Mouse (Mus musculus): ENCODE measurements around the gene Sema4a.

Sema4a gene

GRCm38 (mm10) chr3:88460983-88461696, at the start of gene Sema4a:
TSS of gene Sema4a (minus strand) at chr3:88461182.
- DNase-seq = no peak

DNA sequence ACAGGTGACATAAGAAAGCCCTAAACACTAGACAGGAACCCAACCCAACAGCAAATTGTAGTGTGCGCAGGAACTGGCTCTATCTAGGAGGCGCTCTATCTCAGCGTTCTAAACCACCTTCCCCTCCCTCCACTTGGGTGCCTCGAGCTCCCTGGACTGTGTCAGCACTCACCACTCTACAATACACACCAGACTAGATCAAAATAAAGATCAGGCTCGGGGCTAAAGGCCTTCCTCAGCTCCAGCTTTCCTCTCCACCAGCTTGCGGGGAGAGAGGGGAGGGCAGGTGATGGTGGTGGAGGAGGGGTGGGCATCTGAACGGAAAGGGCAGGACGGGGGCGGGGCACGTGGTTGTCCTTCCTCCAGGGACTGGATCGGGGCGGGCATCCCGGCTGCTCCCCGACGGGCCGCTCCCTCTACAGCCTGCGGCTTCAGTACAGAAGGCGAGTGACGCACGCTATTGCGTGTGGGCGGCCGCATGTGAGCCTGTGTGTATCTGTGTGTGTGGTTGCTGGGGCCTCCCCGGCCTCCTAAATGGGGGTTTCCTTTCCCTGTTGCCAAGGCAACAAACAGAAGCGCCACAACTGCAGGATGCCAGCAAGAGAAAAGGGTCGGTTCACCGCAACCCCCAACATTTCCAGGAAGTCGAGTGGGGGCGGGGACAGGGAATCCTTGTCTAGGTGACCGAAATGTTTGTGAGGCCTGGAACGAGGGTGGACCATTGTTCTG, 48.9 kb upstream of the Sema4a start, which contains the start of gene Lmna:
TSS of gene Lmna (minus strand) at position 265 of the 729 bp plus-strand sequence.
- DNase-seq = peak; percentile 95

DNA sequence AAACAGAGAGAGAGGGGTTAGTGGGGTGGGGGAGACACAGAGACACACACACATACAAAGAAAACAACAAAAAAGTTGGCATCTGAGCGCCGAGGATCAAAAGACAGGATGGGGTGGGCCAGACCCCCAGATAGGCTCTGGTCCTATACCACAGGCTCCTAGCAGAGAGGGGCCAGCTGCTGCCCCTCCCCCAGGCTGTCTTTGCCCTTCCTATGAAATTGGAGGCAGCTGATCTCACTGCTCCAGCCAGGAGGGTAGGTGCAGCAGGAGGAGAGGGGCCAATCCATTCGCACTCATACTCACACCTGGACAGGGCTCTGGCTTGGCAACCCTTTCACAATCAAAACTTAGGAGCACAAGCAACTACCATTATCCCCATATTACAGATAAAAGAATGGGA, 48.3 kb upstream of the Sema4a start:
- DNase-seq = no peak

DNA sequence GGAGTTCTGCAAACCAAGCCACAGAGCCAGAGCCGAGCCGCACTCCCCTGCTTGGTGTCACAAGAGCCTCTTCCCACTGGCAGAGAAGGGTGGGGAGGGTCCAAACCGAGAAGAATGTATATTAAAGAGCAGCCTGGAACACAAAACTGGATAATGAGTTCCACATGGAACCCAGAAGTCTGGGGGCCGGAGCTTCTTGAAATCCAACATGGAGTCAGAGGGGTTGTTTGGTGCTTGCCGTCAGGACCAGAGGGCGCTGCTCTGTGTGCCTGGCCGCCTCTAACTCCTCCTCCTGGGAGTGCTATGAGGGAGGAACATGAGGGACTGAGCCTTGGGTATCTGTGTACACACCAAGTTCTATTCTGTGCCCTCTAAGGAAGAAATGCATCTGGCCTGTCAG, 44.8 kb upstream of the Sema4a start:
- no peak for DNase-seq

- no peak for DNase-seq
These were observed 44.1 kb upstream of the Sema4a start for GRCm38 (mm10) chr3:88505081-88505480.

DNA sequence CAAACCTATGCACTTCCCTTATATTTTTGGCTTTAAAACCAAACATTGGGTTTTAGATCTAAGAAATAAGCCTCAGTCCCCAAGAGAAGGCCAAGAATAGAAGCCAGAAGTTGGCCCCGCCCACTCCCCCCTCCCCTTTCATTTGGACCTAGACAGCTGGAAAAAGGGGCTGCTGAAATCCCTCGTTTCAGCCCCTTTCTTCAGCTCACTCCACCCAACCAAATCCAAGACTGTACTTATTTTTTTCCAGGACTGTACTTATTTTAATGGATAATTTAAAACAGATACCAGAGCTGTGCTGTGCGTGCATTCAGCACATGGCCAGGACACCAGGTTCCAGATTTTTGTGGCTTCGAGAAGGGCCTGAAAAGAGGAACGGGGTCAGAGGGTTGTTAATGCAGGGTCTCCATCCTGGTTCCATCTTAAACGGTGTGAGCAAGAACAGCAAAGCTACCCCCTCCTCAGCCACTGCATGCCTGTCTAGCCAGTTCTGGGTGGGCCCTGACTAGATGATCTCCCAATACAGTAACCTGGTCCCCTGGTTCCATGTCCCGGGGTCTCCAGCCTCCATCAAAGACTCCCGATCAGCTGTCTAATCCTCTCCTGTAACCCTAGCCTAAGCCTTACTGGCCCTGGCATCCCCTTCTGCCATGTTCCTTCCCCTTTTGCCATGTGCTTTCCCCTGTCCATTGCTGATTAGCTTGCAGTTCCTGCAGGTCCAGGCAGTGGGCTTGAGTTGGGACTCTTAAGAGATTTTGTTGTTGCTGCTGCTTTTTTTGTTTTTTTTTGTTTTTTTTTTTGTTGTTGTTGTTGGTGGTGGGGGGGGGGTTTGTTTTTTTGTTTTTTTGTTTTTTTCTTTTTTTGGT, 43.1 kb upstream of the Sema4a start:
- DNase-seq = no peak

GRCm38 (mm10) chr3:88503505-88503863, 42.5 kb upstream of the Sema4a start:
- DNase-seq = no peak

DNA sequence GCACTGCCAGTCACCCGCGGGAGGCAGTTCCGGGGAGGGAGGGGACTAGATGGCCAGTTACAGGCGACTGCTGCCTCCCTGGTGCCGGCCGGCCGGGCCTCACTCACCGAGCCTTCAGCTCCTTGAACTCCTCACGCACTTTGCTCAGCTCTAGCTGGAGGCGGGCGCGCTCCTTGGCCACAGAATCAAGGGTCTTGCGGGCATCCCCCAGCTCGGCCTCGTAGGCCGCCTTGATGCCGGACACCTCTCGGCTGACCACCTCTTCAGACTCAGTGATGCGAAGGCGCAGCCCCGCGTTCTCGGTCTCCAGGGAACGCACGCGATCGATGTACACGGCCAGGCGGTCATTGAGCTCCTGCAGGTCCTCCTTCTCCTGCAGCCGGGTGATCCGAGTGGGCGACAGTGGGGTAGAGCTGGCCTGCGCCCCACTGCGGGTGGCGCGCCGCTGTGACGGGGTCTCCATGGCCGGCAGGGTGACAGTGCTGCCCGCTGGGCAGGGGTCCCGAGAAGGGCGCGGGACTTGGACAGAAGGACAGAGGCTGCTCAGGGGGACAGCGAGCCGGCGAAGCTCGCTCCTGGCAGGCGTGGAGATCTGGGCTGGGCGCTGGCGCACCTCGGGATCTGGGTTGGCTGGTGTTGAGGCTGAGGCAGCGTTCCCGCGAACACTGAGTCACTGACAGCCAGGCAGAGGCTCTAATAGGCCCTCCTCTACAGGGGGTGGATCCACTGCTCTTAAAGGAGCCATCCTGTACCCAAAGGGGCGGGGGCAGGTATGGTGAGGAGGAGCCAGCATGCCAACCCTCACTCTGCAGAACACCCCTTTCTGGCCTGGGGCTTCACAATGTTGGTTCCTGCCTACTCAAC, 41.9 kb upstream of the Sema4a start:
- peak; percentile 94 for DNase-seq

DNA sequence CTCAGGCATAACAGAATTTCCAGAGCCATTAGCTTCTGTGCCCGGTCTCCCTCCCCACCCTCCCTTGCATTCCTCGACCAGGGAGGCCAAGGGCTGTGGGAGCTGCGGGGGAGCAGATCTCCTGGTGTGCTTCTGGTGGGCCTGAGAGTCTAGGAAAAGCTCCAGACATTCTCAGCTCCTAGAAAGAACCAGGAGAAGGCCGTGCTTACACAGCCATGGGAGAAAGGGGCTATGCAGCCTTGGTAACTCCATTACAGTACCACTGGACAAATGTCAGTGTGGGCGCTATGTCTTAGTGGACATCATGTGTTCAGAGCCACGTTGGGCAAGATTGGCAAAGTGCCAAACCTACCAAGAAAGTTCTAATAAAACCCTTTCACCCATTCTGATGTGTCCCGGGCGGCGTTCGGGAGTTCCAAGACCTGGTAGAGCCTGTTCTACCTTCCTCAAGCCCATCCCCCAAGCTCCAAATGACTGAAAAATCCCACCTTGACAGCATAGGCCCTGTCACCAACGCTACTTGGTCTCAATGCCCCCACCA, 41.1 kb upstream of the Sema4a start:
- DNase-seq = peak; percentile 72

GRCm38 (mm10) chr3:88501366-88502030, 40.5 kb upstream of the Sema4a start:
- no peak for DNase-seq

GRCm38 (mm10) chr3:88500655-88501365, 39.8 kb upstream of the Sema4a start:
- no peak for DNase-seq

DNA sequence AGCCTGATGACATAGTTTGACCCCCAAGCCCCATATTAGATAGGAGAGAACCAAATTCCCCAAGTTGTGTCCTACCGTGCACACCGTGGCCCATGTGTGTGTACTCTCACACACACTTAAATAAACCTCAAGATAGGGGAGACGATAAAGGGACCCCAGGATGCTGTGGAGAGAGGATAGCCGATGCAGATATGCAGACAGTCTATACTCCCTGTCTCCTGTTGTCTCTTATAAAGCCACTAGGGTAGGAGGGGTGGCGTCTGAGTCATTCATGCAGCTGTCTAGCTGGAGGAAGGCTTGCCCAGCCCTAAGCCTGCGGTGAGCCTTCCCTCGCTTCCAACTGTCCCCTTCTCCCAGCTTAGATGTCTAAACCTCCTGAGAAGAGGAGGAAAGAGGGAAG, 39.1 kb upstream of the Sema4a start:
- DNase-seq = no peak

DNA sequence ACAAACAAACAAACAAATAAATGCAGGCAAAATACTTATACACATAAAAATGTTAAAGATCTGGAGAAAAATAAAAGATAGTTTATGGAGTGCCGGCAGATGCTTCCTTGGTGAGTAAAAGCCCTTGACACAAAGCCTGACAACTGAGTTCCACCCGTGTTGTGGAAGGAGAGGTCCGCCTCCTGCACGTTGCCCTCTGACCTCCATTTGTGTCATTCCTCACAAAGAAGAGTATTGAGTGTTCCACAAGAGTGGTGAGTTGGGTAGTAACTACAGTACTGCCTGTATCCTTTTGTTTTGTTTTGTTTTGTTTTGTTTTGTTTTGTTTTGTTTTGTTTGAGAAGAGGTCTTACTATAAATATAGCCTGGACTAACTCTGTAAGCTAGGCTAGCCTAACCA, 38.6 kb upstream of the Sema4a start:
- DNase-seq = no peak

GRCm38 (mm10) chr3:88495741-88496415, 34.9 kb upstream of the Sema4a start:
- DNase-seq = peak; percentile 53

GRCm38 (mm10) chr3:88494836-88495628, 34.0 kb upstream of the Sema4a start:
- peak; percentile 46 for DNase-seq

DNA sequence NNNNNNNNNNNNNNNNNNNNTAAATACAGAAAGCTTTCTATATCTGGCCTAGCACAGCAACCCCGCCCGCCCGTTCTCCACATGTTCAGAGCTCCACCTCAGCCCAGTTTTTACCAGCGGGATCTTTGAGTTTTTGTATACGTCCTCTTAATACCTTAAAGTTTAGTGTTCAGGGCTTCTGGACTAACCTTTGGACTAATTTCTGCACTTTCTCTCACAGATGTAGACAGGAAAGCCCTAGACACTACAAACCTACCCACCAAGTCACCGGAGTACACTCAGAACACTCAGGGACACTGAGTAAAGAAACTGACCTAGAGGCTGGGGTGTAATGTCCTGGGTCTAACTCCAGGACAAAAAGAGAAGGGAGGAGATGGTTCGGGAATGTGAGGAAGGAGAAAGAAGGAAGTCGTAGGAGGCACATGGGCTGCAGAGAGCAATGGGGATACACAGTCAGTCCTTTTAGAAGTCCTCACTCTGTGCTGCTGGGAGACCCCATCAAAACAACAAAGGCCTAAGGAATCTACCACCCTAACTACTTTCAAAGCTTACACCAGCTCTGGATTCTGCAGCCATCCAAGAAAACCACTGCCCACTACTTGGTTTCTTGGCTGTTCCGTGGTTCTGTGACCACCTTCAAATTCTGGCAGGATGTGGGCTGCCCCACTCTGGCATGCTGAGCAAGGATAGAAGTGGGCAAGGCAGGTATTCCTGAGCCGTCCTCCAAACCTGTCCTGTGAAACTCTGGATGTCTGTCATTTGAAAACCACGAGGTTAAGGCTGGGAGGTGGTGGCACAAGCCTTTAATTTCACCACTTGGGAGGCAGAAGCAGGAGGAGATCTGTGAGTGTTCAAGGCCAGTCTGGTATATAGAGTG, 33.0 kb upstream of the Sema4a start:
- DNase-seq = no peak

- no peak for DNase-seq
These were observed 26.4 kb upstream of the Sema4a start for GRCm38 (mm10) chr3:88487396-88487795.

DNA sequence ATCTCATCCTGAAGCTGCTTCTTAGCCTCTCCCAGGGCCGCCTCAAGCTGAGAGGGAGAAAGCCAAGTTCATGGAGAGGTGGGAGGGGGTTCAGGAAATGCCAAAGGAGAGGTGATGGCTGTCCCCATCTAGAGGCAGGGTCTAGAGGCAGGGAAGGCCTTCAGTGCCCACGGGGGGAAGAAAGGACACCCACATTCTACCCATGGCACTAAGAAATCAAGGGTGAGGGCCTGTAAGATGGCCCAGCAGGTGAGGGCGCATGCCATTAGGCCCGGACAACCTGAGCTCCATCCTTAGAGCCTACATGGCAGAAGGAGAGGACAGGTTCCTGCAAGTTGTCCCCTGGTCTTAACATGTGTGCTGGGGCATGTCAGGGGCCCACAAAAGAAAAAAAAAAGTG, 25.9 kb upstream of the Sema4a start:
- no peak for DNase-seq
